Mouse (Mus musculus) brain, embryonic 14.5 days (tissue): ENCODE measurements around the gene 9430097D07Rik. TPM values are rescaled to one million over a fixed set of nuclear protein-coding genes. Genes with fewer than 3 reads are reported as not detected.

Source experiments
- DNase-seq: peaks from one replicate; pipeline ENCODE4 v3.0.0-alpha.2; 2011; ENCODE audit warnings: low read depth
- CTCF ChIP-seq: fragments of 200-500 bp; IDR thresholded peaks from 2 replicates; pipeline ENCODE4 v1.5.1; 2012; ENCODE audit warnings: inconsistent platforms, mild to moderate bottlenecking, moderate library complexity, borderline replicate concordance; ENCODE audit not compliant: insufficient read depth, insufficient read length; ENCODE audit errors: extremely low read depth
- POLR2A ChIP-seq: fragments of 200-500 bp; IDR thresholded peaks from 2 replicates; pipeline ENCODE4 v1.6.1; 2012; ENCODE audit warnings: mild to moderate bottlenecking, inconsistent platforms, borderline replicate concordance; ENCODE audit not compliant: poor library complexity, insufficient read depth, insufficient read length, severe bottlenecking; ENCODE audit errors: extremely low read depth
- polyA plus RNA-seq: library from polyadenylated mRNA; depleted of rRNA; stranded (reverse); fragments of >200 nt; gene quantifications from 2 replicates; pipeline ENCODE4 v1.2.3, GENCODE M21; 2012; rRNA removed

9430097D07Rik gene
- polyA plus RNA-seq, 1 experiment = 0.26 TPM

GRCm38 (mm10) chr2:32535501-32535991, 39.9 kb downstream of the 9430097D07Rik start:
- TF ChIP-seq POLR2A (no peak), CTCF (no peak)

GRCm38 (mm10) chr2:32534733-32535471, 40.6 kb downstream of the 9430097D07Rik start, which contains the start of gene Fam102a:
Gene Fam102a, plus strand, starts transcription at chr2:32535332.
- TF ChIP-seq POLR2A (peak; percentile 98), CTCF (no peak)
- DNase-seq = peak; percentile 99

More at GRCm38 (mm10) chr2:32535501-32535991, 39.9 kb downstream of the 9430097D07Rik start:
- peak; percentile 52 for DNase-seq

- peak; percentile 78 for DNase-seq
- TF ChIP-seq POLR2A (no peak), CTCF (no peak)
Observed at GRCm38 (mm10) chr2:32534061-32534732, 41.3 kb downstream of the 9430097D07Rik start.

- DNase-seq = no peak
- TF ChIP-seq CTCF (no peak), POLR2A (no peak)
Observed at GRCm38 (mm10) chr2:32533163-32533562, 42.3 kb downstream of the 9430097D07Rik start.

- DNase-seq = no peak
- TF ChIP-seq CTCF = no peak
- TF ChIP-seq POLR2A = no peak
Observed at GRCm38 (mm10) chr2:32530479-32530878, 45.0 kb downstream of the 9430097D07Rik start.

GRCm38 (mm10) chr2:32528326-32528725, 47.2 kb downstream of the 9430097D07Rik start:
- TF ChIP-seq CTCF (no peak), POLR2A (no peak)
- DNase-seq = no peak

GRCm38 (mm10) chr2:32527468-32527966, 48.0 kb downstream of the 9430097D07Rik start:
- no peak for DNase-seq
- TF ChIP-seq CTCF = no peak
- TF ChIP-seq POLR2A = no peak

- TF ChIP-seq CTCF (no peak), POLR2A (no peak)
- no peak for DNase-seq
Observed at GRCm38 (mm10) chr2:32525816-32526215, 49.7 kb downstream of the 9430097D07Rik start.

GRCm38 (mm10) chr2:32524536-32525031, 50.9 kb downstream of the 9430097D07Rik start:
- TF ChIP-seq POLR2A (no peak), CTCF (no peak)
- no peak for DNase-seq

Other genes with a start within 250 kb of the 9430097D07Rik start
- gene Ciz1, start 223.4 kb downstream of the 9430097D07Rik start, polyA plus RNA-seq = 225 and 268 TPM in 2 replicates
- 189 and 292 TPM in 2 replicates for gene Dnm1, start 222.3 kb downstream of the 9430097D07Rik start, polyA plus RNA-seq
- 101 and 114 TPM in 2 replicates for gene 1110008P14Rik, start 193.7 kb downstream of the 9430097D07Rik start, polyA plus RNA-seq
- 0.40 and 0.77 TPM in 2 replicates for gene Lcn2, start 187.4 kb downstream of the 9430097D07Rik start, polyA plus RNA-seq
- 48.9 and 51.3 TPM in 2 replicates for gene Ptges2, start 179.8 kb downstream of the 9430097D07Rik start, polyA plus RNA-seq
- gene Naif1, start 125.2 kb downstream of the 9430097D07Rik start, polyA plus RNA-seq = 4.8 and 5.1 TPM in 2 replicates
- gene Slc25a25, start 124.2 kb downstream of the 9430097D07Rik start, polyA plus RNA-seq = 40.2 and 46.1 TPM in 2 replicates
- 7.7 and 12.9 TPM in 2 replicates for gene Fam102a, start 40.4 kb downstream of the 9430097D07Rik start, polyA plus RNA-seq
- gene Dpm2, start 4.8 kb downstream of the 9430097D07Rik start, polyA plus RNA-seq = 155 and 212 TPM in 2 replicates
- 13.2 and 16.0 TPM in 2 replicates for gene Pip5kl1, start 887 bp downstream of the 9430097D07Rik start, polyA plus RNA-seq
- gene St6galnac4, start 11.4 kb upstream of the 9430097D07Rik start, polyA plus RNA-seq = 21.7 and 23.9 TPM in 2 replicates
- 16.2 and 22.6 TPM in 2 replicates for gene St6galnac6, start 24.0 kb upstream of the 9430097D07Rik start, polyA plus RNA-seq
- 31.0 and 41.5 TPM in 2 replicates for gene Ak1, start 46.1 kb upstream of the 9430097D07Rik start, polyA plus RNA-seq
- gene Eng, start 70.9 kb upstream of the 9430097D07Rik start, polyA plus RNA-seq = 27.1 and 38.0 TPM in 2 replicates
- 33.7 and 45.7 TPM in 2 replicates for gene Fpgs, start 128.5 kb upstream of the 9430097D07Rik start, polyA plus RNA-seq
- gene Cdk9, start 137.4 kb upstream of the 9430097D07Rik start, polyA plus RNA-seq = 197 and 278 TPM in 2 replicates
- 47.8 and 60.6 TPM in 2 replicates for gene Sh2d3c, start 145.4 kb upstream of the 9430097D07Rik start, polyA plus RNA-seq
- gene 6330409D20Rik, start 165.3 kb upstream of the 9430097D07Rik start, polyA plus RNA-seq = 4.4 and 4.8 TPM in 2 replicates
- 60.6 and 96.6 TPM in 2 replicates for gene Tor2a, start 181.6 kb upstream of the 9430097D07Rik start, polyA plus RNA-seq
- 1.4 and 1.6 TPM in 2 replicates for gene Ttc16, start 199.9 kb upstream of the 9430097D07Rik start, polyA plus RNA-seq
- 7.1 and 8.7 TPM in 2 replicates for gene Ptrh1, start 200.1 kb upstream of the 9430097D07Rik start, polyA plus RNA-seq
- 0.71 and 0.86 TPM in 2 replicates for gene Cfap157, start 208.7 kb upstream of the 9430097D07Rik start, polyA plus RNA-seq